Mouse (Mus musculus): ENCODE data around the gene Kcnh7.

Kcnh7 gene

GRCm38 (mm10) chr2:63183563-63184545, at the start of gene Kcnh7:
Gene Kcnh7 (minus strand): TSS chr2:63184287.
- DNase-seq (ENCODE audit: low read depth) = no peak

GRCm38 (mm10) chr2:63207435-63207834, 23.3 kb upstream of the Kcnh7 start:
- DNase-seq (ENCODE audit: low read depth) = no peak

GRCm38 (mm10) chr2:63186014-63186413, 1.9 kb upstream of the Kcnh7 start:
- no peak for DNase-seq (ENCODE audit: low read depth)

GRCm38 (mm10) chr2:63184551-63185430, 704 bp upstream of the Kcnh7 start:
- DNase-seq (ENCODE audit: low read depth) = no peak

GRCm38 (mm10) chr2:63153701-63154100, 30.4 kb downstream of the Kcnh7 start:
- no peak for DNase-seq (ENCODE audit: low read depth)

- no peak for DNase-seq (ENCODE audit: low read depth)
Observed at GRCm38 (mm10) chr2:63127762-63128516, 56.1 kb downstream of the Kcnh7 start.

- no peak for DNase-seq (ENCODE audit: low read depth)
Observed at GRCm38 (mm10) chr2:63120316-63120715, 63.8 kb downstream of the Kcnh7 start.

GRCm38 (mm10) chr2:63117209-63118193, 66.6 kb downstream of the Kcnh7 start:
- no peak for DNase-seq (ENCODE audit: low read depth)

- no peak for DNase-seq (ENCODE audit: low read depth)
Observed at GRCm38 (mm10) chr2:63105971-63106370, 78.1 kb downstream of the Kcnh7 start.

- no peak for DNase-seq (ENCODE audit: low read depth)
Observed at GRCm38 (mm10) chr2:63099676-63100075, 84.4 kb downstream of the Kcnh7 start.

- no peak for DNase-seq (ENCODE audit: low read depth)
Observed at GRCm38 (mm10) chr2:63091775-63092174, 92.3 kb downstream of the Kcnh7 start.

- no peak for DNase-seq (ENCODE audit: low read depth)
Observed at GRCm38 (mm10) chr2:63090447-63090846, 93.6 kb downstream of the Kcnh7 start.

GRCm38 (mm10) chr2:63058386-63058785, 125.7 kb downstream of the Kcnh7 start:
- no peak for DNase-seq (ENCODE audit: low read depth)

- no peak for DNase-seq (ENCODE audit: low read depth)
Observed at GRCm38 (mm10) chr2:63049884-63050283, 134.2 kb downstream of the Kcnh7 start.

- DNase-seq (ENCODE audit: low read depth) = no peak
Observed at GRCm38 (mm10) chr2:63039718-63040117, 144.4 kb downstream of the Kcnh7 start.

- DNase-seq (ENCODE audit: low read depth) = no peak
Observed at GRCm38 (mm10) chr2:63014909-63015308, 169.2 kb downstream of the Kcnh7 start.

- no peak for DNase-seq (ENCODE audit: low read depth)
Observed at GRCm38 (mm10) chr2:63009141-63009540, 174.9 kb downstream of the Kcnh7 start.

- DNase-seq (ENCODE audit: low read depth) = no peak
Observed at GRCm38 (mm10) chr2:63002784-63003183, 181.3 kb downstream of the Kcnh7 start.

- no peak for DNase-seq (ENCODE audit: low read depth)
Observed at GRCm38 (mm10) chr2:62997692-62998091, 186.4 kb downstream of the Kcnh7 start.

- DNase-seq (ENCODE audit: low read depth) = no peak
Observed at GRCm38 (mm10) chr2:62988616-62989015, 195.5 kb downstream of the Kcnh7 start.

- DNase-seq (ENCODE audit: low read depth) = no peak
Observed at GRCm38 (mm10) chr2:62983936-62984335, 200.2 kb downstream of the Kcnh7 start.
